Mouse (Mus musculus) limb, embryonic 13.5 days (tissue): Measurements from ENCODE around the gene Ppcdc. TPM values are rescaled to one million over a fixed set of nuclear protein-coding genes. Genes with fewer than 3 reads are reported as not detected.

Experiments
- ATAC-seq: fragments of 200-750 bp; cut with Nextera tagmentation; 2 replicates; pipeline ENCODE4 v1.8.0; 2017; ENCODE audit warnings: low read depth, moderate number of reproducible peaks, moderate TSS enrichment; ENCODE audit not compliant: low FRiP score
- H3K27ac ChIP-seq: fragments of 300-500 bp; sonication (generic); 2 replicates; pipeline ENCODE4 v1.5.1; 2015; ENCODE audit warnings: inconsistent platforms, mild to moderate bottlenecking, moderate library complexity
- H3K27me3 ChIP-seq: fragments of 300-500 bp; sonication (generic); 2 replicates; pipeline ENCODE4 v1.6.1; 2015; ENCODE audit warnings: mild to moderate bottlenecking, inconsistent platforms
- H3K36me3 ChIP-seq: fragments of 300-500 bp; sonication (generic); 2 replicates; pipeline ENCODE4 v1.6.1; 2015; ENCODE audit warnings: inconsistent platforms, mild to moderate bottlenecking, moderate library complexity
- H3K4me1 ChIP-seq: fragments of 300-500 bp; sonication (generic); 2 replicates; pipeline ENCODE4 v1.6.1; 2015; ENCODE audit warnings: inconsistent platforms
- H3K4me2 ChIP-seq: fragments of 300-500 bp; sonication (generic); replicated peaks from 2 replicates; pipeline ENCODE4 v1.6.1; 2015; ENCODE audit warnings: inconsistent platforms, mild to moderate bottlenecking, moderate library complexity
- H3K4me3 ChIP-seq: fragments of 300-500 bp; sonication (generic); 2 replicates; pipeline ENCODE4 v1.5.1; 2015; ENCODE audit warnings: moderate library complexity, mild to moderate bottlenecking, inconsistent platforms
- H3K9ac ChIP-seq: fragments of 300-500 bp; sonication (generic); 2 replicates; pipeline ENCODE4 v1.6.1; 2015; ENCODE audit warnings: mild to moderate bottlenecking, inconsistent platforms
- H3K9me3 ChIP-seq: fragments of 300-500 bp; sonication (generic); 2 replicates; pipeline ENCODE4 v1.6.1; 2016; ENCODE audit warnings: inconsistent platforms
- WGBS: fragments of 180-500 bp; shearing (Covaris S2); methylation state at CpG from one replicate; pipeline ENCODE4 v1.1.7; 2015; 5-methylcytosine and 5-hydroxymethylcytosine counted together
- polyA plus RNA-seq: library from polyadenylated mRNA; unstranded; fragments of >200 nt; fragmentation: Nextera tagmentation; extraction: Ambion mirVana; gene quantifications from 2 replicates; pipeline ENCODE4 v1.2.1, GENCODE M21; 2015

Ppcdc gene
- polyA plus RNA-seq: 26.8 and 30.0 TPM in 2 replicates

DNA sequence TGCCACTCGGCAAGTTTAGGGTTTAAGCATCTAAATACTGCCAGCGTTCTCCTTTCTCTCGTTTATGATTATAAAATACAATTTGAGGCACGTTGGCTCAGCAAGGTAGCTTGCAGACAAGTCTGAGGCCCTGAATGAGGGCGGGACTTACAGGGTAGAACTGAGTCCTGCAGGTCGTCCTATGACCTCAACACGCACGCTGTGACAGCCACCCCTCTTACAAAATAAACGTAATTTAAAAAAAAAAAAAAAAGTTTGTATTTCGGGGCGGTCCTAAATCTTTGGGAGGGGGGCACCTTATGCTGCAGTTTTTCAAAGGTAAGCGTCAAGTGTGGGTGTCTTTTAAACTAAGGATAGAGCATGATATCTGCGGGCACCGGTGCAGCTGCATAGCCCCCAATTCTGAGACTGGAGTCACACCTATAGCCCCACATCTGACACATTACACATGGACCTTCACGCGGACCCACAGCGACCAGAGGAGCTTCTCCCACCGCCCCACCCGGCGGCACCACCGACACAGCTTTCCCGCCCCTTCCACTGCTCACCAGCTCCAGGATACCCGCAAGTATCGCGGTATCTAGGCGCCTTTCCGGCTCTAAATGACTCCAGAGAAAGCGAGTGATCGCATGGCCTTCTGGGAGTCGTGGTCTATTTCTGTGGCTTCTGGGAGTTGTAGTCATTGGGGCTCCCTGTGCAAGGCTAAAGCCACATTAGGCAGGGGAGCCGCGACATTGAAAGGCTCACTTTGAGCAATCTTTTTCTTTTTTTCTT, at the start of gene Ppcdc:
Gene Ppcdc, minus strand, starts transcription at position 603 of the 774 bp plus-strand sequence.
- WGBS: 3% methylated on average over 32 of the region's 32 CpGs
- H3K27ac ChIP-seq: peak within 1 kb of the TSS; percentile 70; the same call in 1 of the 2 replicates
- ATAC-seq: peak; percentile 99
- peaks cover 6% of the 10 kb centered on the region for H3K36me3 ChIP-seq
- H3K27me3 ChIP-seq: no peaks in the 10 kb centered on the region
- peak within 1 kb of the TSS; percentile 77 for H3K9ac ChIP-seq
- H3K4me3 ChIP-seq: peak within 1 kb of the TSS; percentile 54
- peak within 1 kb of the TSS; percentile 70 for H3K4me2 ChIP-seq
- no peaks in the 10 kb centered on the region for H3K9me3 ChIP-seq
- H3K4me1 ChIP-seq: peaks cover 12% of the 10 kb centered on the region

DNA sequence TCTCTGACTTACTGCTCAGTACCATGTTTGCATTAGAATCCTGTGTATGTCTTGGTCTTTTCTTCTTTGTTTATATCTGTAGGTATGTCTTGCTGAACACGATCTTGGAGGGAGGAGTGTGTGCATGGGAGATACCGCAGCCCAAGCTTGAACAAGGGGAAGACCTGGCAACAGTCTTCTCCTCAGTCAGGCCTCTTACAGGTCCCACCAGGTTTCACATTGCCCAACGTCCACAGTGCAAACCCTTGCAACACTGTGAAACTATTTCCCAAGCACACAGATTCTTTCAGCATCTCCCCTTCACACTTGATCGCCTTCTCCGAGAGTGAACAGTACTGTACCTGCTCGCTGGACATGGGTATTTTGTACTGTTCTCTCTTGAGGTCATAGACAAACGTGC, 47.9 kb upstream of the Ppcdc start:
- Histone ChIP-seq H3K4me3 (no peak overlapping the region), H3K27ac (no peak overlapping the region), H3K4me2 (no peak overlapping the region), H3K36me3 (no peaks in the 10 kb centered on the region), H3K9me3 (no peaks in the 10 kb centered on the region), H3K4me1 (no peaks in the 10 kb centered on the region), H3K9ac (no peak overlapping the region), H3K27me3 (peaks cover 10% of the 10 kb centered on the region; the same call in 1 of the 2 replicates)
- ATAC-seq: no peak
- 72% methylated on average over 7 of the region's 7 CpGs for WGBS

DNA sequence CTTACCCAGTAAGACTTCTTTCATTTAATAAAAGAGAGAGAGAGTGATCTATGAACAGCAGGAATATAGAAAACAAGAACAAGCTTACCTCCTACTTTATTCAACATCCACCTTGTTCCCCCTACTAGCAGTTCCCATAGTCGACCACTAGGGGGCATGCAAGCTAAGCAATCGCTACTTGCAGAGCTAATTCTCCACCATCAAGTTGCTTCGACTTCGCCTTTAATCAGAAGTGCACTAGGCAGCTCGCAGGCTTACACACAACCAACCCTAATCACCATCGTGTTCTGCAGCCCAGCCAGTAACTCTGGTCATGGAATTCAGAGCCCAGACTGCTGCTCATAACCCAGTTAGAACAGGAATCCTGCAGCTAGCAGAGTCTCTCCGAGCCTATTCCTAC, 45.9 kb upstream of the Ppcdc start:
- Histone ChIP-seq H3K4me3 (no peak overlapping the region), H3K27ac (no peak overlapping the region), H3K9me3 (no peaks in the 10 kb centered on the region), H3K36me3 (no peaks in the 10 kb centered on the region), H3K27me3 (peaks cover 10% of the 10 kb centered on the region; the same call in 1 of the 2 replicates), H3K4me1 (no peaks in the 10 kb centered on the region), H3K9ac (no peak overlapping the region), H3K4me2 (no peak overlapping the region)
- 13% methylated on average over 7 of the region's 7 CpGs for WGBS
- no peak for ATAC-seq

DNA sequence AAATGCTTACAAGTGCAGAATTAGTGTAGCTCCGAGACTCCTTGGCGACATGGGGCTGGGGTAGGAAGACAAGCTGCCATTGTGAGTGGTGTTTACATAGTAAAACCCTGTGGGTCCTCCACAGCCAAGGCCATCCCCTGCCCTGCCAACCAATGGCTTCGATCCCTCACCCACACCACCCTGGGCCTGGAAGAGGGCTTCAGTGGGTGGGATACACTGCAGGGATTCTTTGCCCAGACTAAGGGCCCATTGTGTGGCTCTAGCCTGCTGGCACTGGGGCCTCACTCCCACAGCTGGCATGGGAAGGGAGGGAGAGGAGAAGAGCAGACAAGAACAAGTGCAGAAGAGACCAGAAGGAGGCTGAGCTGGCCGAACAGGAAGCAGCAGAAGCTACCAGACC, 29.0 kb upstream of the Ppcdc start:
- Histone ChIP-seq H3K4me3 (no peak overlapping the region), H3K27me3 (peaks cover 13% of the 10 kb centered on the region), H3K27ac (no peak overlapping the region), H3K9me3 (no peaks in the 10 kb centered on the region), H3K4me1 (peaks cover 10% of the 10 kb centered on the region), H3K36me3 (no peaks in the 10 kb centered on the region), H3K4me2 (no peak overlapping the region), H3K9ac (no peak overlapping the region)
- 74% methylated on average over 4 of the region's 4 CpGs for WGBS
- ATAC-seq: no peak

DNA sequence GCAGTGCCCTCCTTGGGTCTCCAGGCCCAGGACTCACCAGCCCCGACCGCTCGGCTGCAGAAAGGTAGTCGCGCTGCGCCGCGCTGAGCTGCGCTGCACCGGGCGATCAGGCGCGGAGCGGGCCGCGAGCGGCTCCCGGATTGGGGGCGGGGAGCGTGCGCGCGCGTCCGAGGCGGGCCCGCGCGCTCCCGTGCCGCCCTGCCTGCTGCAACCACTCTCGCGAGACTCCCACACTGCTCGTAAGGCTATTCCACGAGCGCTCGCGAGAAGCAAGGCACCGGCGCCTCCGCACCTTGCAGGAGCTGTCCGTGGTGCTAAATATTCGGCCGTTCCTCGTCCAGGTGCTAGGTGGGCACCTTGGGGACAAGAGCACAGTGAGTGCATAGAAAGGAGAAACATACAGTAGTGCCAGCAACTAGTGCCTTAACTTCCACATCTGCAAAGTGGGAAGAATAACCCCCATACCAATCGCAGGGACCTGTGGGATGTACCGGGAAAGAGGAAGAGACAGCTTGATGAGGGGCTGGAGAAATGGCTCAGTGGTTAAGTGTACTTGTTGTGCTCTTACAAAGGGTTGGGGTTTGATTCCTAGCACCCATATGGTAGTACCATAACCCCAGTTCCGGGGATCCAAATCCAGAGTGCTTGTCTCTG, 28.1 kb upstream of the Ppcdc start, which contains the start of gene Scamp5:
Gene Scamp5, minus strand, starts transcription at position 165 of the 654 bp plus-strand sequence.
- 2% methylated on average over 48 of the region's 48 CpGs for WGBS
- Histone ChIP-seq H3K36me3 (no peaks in the 10 kb centered on the region), H3K4me3 (peak within 1 kb of the TSS; percentile 68), H3K4me2 (peak within 1 kb of the TSS; percentile 88), H3K27me3 (peaks cover 13% of the 10 kb centered on the region), H3K9ac (peak within 1 kb of the TSS; percentile 79), H3K4me1 (peaks cover 10% of the 10 kb centered on the region), H3K27ac (no peak within 1 kb of the TSS; the same call in 1 of the 2 replicates), H3K9me3 (no peaks in the 10 kb centered on the region)
- ATAC-seq: peak; percentile 92

DNA sequence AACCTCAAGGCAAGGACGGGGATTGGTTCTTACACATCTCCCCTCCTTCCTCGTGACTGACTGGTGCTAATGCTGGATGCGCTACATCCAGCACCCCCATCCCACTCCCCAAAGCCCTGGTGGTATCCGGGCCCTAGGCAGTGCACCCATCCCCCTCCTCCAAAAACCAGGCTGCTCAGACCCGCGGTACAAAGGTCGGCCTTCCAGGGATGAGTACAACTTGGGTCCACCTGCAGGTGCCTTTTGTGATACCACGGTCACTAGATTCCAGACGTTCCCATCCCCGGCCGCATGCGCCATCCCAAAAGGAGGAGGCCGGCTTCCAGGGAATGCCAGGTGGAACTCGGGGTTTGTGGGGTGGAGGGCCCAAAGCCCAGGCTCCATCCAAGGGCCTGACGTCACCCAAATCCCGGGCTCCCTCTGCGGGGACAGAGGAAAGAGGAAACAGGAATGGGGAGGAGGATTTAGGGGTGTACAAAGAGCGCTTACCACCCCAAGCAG, 27.4 kb upstream of the Ppcdc start:
- Histone ChIP-seq H3K4me1 (peaks cover 10% of the 10 kb centered on the region), H3K9me3 (no peaks in the 10 kb centered on the region), H3K27ac (no peak overlapping the region; the same call in 1 of the 2 replicates), H3K9ac (peak overlapping the region; percentile 79), H3K4me3 (peak overlapping the region; percentile 68), H3K27me3 (peaks cover 13% of the 10 kb centered on the region), H3K36me3 (no peaks in the 10 kb centered on the region), H3K4me2 (peak overlapping the region; percentile 88)
- peak; percentile 49 for ATAC-seq
- WGBS: under 1% methylated on average over 18 of the region's 18 CpGs

DNA sequence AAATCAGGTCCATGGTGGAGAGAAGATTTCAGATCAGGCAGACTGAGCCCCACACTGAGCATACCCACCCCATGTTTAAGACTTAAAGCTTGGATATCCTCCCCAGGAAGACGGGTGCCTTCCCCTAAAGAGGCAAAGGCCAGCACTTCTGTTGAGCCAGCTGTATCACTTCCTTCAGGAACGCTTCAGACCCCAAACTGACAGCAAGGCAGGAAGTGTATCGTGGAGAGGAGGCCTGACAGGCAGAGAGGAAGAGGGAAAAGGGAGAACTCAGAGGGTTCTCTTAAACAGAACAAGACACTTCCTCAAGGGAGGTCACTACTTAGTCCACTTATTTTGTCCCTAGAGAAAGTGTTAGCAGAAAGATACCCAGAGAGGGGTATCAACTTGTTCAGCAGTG, 26.2 kb upstream of the Ppcdc start:
- Histone ChIP-seq H3K4me1 (peaks cover 10% of the 10 kb centered on the region), H3K36me3 (no peaks in the 10 kb centered on the region), H3K4me2 (no peak overlapping the region), H3K9ac (no peak overlapping the region), H3K9me3 (no peaks in the 10 kb centered on the region), H3K27ac (no peak overlapping the region), H3K27me3 (peaks cover 13% of the 10 kb centered on the region), H3K4me3 (no peak overlapping the region)
- 72% methylated on average over 3 of the region's 3 CpGs for WGBS
- ATAC-seq: no peak

DNA sequence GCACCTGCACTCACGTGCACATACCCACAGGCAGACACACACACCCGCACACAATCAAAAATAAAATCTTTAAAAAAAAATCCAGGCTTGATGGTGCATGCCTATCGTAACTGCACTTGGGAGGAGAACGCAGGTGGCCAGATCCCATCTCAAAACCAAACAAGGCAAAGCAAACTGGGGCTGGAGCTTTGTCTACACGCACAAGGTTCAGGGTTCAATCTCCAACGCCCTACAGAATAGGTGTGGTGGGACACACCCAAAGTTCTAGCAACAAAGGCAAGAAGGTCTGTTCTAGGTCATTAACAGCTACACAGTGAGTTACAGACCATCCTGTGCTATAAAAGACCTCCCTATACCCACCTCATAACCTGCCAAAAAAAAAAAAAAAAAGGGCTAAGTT, 22.9 kb upstream of the Ppcdc start:
- ATAC-seq: no peak
- no peaks in the 10 kb centered on the region for H3K9me3 ChIP-seq
- H3K36me3 ChIP-seq: no peaks in the 10 kb centered on the region
- WGBS: 83% methylated on average over 6 of the region's 6 CpGs
- no peak overlapping the region for H3K4me3 ChIP-seq
- no peak overlapping the region for H3K9ac ChIP-seq
- H3K4me1 ChIP-seq: peaks cover 10% of the 10 kb centered on the region
- no peak overlapping the region for H3K4me2 ChIP-seq
- H3K27ac ChIP-seq: no peak overlapping the region
- H3K27me3 ChIP-seq: peaks cover 13% of the 10 kb centered on the region

DNA sequence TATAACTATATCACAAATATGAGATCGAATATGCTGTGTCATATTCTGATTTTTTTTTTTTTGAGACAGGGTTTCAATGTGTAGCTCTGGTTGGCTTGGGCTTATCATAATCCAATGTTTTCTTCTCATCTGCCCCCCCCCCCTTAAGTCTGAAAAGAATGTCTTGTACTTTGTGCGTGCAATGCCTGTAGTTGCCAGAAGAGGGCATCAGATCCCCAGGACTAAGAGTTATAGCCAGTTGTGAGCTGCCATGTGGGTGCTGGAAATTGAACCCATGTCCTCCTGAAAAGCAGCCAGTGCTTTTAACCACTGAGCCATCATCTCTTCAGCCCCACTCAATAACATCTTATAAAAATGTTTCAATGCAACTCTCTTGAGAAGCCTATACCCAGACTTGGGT, 19.8 kb upstream of the Ppcdc start:
- Histone ChIP-seq H3K9me3 (no peaks in the 10 kb centered on the region), H3K27ac (no peak overlapping the region), H3K27me3 (no peaks in the 10 kb centered on the region), H3K36me3 (no peaks in the 10 kb centered on the region), H3K9ac (no peak overlapping the region), H3K4me1 (no peaks in the 10 kb centered on the region), H3K4me3 (no peak overlapping the region), H3K4me2 (no peak overlapping the region)
- 92% methylated on average over 2 of the region's 2 CpGs for WGBS
- ATAC-seq: no peak

DNA sequence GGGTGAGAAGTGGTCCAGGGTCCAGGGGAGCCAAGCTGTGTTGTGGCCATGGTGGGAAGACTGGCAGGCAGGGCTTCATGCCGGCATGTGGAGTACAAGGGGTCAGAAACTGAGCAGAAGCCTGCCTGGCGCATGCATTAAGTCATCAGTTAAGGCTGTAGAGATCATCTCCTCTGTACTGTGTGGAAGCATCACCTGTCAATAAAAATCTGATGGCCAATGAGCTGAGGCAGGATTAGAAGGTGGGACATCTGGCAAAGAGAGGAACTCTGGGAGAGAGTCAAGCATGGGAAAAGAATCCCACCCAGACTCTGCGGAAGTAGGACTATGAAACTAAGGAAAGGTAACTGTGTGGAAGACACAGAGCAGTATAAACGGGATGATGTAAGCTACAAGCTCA, 13.6 kb upstream of the Ppcdc start:
- 91% methylated on average over 4 of the region's 4 CpGs for WGBS
- no peaks in the 10 kb centered on the region for H3K4me1 ChIP-seq

DNA sequence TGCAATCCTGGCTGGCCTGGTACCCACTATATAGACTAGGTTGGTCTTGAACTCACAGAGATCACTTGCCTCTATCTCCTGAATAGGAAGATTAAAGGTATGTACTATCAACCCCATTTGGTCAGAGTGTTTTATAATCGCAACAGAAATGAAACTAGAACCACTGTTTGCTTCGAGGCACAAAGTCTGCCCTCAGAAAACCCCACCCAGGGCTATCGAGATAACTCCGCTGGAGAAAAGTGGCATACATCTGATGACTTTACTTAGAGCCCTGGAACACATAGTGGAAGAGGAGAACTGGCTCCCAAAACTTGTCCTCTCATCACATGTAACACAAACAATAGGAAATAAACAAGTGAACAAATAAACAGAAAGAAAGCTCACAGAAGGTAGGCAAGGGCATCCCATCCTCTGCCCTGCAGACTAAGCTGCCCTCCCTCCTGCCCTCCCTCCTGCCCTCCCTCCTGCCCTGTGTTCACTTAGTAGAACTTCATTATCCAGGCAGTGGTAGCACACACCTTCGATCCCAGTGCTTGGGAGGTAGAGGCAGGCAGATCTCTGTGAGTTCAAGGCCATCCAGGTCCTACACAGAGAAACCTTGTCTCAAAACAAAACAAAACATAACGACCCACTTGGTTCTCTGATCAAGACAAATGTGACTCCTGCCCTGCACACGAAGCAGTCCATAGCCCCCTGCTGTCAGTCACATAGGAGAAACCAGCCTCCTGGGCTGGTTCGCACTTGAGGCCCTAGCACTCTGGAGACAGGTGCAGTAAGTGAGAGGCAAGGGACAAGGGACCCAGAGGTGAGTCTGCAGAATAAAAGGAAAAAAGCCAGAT, 12.9 kb upstream of the Ppcdc start:
- no peak overlapping the region for H3K27ac ChIP-seq
- no peak overlapping the region for H3K4me3 ChIP-seq
- H3K36me3 ChIP-seq: peaks cover 10% of the 10 kb centered on the region
- H3K9me3 ChIP-seq: no peaks in the 10 kb centered on the region
- no peak overlapping the region for H3K4me2 ChIP-seq
- 75% methylated on average over 8 of the region's 8 CpGs for WGBS
- no peak for ATAC-seq
- no peaks in the 10 kb centered on the region for H3K27me3 ChIP-seq
- H3K4me1 ChIP-seq: no peaks in the 10 kb centered on the region
- H3K9ac ChIP-seq: no peak overlapping the region

More for the DNA sequence above, 13.6 kb upstream of the Ppcdc start:
- peaks cover 10% of the 10 kb centered on the region for H3K36me3 ChIP-seq
- H3K27ac ChIP-seq: no peak overlapping the region
- H3K4me2 ChIP-seq: no peak overlapping the region
- ATAC-seq: no peak
- no peak overlapping the region for H3K4me3 ChIP-seq
- H3K9ac ChIP-seq: no peak overlapping the region
- no peaks in the 10 kb centered on the region for H3K27me3 ChIP-seq
- H3K9me3 ChIP-seq: no peaks in the 10 kb centered on the region
